Mouse (Mus musculus) thymus, postnatal 10 days (tissue): Measurements from ENCODE around the gene Nacc1.
"Not testable (repeated sequence)": the region's sequence is repeated elsewhere in the genome, so short reads cannot be mapped to it uniquely, and the experiment has no call there.

ENCODE experiments used
- DNase-seq, 2 experiments: peaks; one replicate each; pipeline ENCODE4 v3.0.0; 2021; ENCODE audit warnings: low spot score in 2 of 2

Nacc1 gene

DNA sequence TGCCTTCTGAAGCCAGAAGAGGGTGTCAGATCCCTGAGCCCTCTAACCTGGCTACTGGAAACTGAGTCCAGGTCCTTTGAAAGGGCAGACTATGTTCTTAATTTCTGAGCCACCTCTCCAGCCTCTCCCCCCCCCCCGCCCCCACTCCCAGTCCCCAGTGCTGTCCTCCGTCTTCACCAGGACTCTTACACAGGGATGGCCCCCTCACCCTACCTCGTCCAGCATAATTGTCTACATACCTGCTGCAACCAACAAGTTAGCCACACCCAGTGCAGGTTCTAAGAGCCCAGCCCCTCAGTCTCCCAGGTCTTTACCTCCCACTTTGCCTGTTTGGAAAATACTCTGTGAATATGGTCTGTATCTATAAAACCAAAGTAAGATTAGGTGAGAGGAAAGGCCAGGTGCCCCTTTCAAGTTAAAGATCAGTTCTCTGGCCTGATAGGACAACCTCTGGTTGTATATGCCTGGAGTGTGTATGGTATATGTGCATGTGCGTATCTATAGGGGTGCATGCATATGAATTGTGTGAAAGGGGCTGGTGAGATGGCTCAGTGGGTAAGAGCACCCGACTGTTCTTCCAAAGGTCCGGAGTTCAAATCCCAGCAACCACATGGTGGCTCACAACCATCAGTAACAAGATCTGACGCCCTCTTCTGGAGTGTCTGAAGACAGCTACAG is 46.9 kb downstream of the Nacc1 start:
- DNase-seq = no peak

DNA sequence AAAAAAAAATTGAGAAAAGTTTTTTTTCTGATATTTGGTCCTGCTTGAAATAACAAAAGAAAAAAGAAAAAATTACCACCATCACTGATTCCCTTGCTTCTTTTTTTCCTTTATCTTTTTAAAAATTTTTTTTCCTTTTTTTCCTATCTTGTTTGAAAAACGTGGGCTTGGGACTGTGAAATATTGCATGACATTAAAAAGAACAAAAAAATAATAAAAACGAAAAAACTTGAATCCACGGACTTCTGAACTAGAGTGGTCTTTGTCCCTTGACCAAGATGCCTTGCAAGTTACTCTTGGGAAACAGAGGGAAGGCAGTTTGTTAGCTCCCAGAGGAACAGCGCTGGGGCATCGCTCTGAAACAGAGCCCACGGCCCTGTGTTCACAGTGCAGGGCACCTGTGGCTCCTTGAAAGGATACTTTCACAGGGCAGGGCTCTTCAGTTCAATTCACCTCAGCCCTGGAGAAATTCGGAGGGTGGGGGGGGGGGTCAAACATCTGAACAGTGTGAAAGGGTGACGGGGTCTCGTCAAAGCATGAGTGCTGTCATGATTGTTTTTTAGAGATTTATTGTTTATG is 47.6 kb downstream of the Nacc1 start:
- no peak for DNase-seq

DNA sequence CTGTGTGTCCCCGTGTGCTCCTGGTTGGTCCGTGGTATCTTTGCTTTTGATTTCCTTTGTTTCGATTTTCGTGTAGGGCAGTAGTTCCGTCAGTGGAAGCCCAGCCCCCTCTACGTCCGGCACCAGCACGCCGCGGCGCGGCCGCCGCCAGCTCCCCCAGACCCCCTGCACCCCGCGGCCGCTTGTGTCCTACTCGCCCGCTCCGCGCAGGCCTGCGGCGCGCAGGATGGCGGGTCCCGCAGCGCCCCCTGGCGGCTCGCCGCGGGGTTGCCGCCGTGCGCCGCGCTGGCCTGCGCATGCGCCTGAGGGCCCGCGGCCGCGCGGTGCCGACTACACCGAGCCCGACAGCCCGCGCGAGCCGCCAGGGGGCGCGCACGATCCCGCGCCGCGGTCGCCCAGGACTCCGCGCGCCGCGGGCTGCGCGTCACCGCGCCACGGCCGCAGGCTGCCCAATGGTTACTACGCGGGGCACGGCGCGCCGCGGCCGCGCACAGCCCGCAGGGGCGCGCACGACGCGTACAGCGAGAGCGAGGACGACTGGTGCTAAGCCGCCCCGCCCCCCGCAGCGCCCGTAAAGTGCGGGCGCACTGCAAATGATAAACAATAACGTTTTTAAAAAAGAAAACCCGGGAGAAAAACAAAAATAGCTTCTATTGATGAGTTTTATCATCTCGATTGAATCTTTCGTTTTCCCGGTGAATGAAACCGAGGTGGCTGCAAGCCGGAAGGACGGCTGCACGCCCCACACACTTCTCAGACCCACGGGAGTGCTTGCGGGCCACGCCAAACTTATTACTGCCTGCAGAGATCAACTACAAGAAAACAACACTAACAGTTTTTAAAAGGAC is 48.3 kb downstream of the Nacc1 start:
- DNase-seq = peak; percentile 84 to 95

DNA sequence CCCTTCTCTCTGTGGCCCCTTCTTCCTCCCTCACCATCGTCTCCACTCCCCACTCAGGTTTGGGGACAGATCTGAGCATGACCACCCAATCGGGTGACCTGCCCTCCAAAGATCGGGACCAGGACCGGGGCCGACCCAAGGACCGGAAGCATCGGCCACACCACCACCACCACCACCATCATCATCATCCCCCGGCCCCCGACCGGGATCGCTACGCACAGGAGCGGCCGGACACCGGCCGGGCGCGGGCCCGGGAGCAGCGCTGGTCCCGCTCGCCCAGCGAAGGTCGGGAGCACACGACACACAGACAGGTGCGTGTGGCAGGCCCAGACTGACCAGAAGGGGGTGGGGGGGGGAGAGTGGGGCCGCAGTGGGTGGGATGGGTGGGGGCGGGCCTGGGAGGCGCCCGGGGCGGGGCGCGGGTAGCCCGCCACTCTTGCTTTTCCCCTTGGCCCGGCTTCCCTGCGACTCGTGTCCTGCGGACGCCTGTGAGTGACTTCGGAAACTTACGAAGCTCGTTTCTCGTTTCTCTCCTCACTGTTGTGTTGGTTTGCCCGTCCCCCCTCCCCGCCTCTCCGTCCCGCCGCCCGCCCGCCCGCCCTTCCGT is 49.0 kb downstream of the Nacc1 start:
- DNase-seq = peak; percentile 43 to 46

DNA sequence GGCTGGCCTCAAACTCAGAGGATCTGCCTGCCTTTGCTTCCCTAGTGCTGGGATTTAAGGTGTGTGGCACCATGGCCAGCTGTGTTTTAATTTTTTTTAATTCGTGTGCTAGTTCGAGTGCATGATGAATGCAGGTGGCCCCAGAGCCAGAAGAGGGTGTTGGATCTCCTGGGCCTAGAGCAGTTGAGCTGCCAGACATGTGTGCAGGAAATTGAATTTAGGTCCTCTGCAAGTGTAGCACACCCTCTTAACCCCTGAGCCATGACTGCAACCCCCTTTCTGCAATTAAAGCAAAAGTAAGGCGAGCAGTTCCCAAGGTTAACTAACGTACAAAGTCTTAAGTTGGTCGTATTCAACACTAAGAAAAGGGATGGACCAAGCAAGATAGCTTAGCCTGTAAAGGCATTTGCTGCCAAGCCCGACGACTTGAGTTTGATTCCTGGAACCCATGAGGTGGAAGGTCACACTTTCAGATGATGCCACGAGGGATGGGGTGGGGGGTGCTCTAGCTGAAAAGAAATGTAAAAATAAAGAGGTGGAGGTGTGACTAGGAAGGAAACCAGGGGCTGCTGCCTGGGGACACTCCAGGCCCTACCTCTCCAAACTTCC is 49.6 kb downstream of the Nacc1 start:
- DNase-seq = peak in 1 of 2 experiments; percentile 43

DNA sequence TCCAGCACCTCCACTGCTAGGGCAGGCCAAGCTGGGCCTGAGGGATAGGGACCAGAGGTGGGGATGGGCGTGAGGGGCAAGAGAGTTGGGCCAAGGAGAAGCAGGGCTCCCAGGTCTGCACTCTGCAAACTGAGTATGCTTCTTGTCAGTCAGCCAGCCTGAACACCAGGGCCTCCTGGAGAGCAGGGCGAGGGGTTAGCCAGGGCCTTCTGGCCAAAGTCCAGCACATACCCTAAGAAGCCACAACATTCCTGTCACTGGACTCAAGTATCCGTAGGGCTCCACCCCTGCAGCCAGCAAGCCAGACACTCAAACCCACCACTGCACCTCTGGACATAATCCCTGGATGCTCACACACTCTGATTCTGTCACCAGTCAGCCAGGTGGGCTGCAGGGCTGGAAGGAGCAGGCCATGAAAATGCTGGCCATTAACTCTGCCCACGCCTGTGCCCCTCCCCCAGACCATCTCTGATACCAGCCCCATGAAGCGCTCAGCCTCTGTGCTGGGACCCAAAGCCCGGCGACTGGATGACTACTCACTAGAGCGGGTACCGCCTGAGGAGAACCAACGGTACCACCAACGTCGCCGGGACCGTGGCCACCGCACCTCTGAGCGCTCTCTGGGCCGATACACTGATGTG is 51.5 kb downstream of the Nacc1 start:
- no peak for DNase-seq

DNA sequence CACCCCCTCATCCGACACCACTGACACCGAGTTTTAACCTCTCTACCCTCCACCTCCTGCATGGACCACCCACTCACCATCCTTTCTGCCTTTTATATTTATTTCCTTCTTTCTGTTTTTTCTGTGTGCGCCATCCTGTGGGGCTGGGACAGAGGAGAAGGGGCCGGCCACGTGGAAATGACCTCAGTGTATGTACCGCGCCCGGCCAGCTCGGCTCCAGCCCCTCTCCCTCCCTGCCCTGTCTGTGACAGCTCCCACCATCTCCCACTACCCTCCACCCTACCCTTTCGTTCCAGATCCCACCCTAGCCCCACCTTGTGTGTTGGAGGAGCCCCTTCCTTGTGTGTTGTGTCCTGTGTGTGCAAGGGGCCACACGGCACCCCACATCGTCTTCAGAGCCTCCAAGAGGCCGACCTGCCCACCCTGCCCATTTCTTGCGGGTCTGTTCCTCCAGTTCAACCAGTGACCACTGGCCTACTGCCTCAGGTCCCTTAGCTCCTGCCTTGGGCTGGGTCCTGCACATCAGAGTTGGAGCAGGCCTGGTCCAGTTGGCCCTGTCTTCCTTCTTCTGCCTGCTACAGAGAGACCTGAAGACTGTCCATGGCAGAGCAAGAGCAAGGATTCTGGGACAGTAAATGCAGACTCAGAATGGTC is 52.1 kb downstream of the Nacc1 start:
- no peak for DNase-seq

DNA sequence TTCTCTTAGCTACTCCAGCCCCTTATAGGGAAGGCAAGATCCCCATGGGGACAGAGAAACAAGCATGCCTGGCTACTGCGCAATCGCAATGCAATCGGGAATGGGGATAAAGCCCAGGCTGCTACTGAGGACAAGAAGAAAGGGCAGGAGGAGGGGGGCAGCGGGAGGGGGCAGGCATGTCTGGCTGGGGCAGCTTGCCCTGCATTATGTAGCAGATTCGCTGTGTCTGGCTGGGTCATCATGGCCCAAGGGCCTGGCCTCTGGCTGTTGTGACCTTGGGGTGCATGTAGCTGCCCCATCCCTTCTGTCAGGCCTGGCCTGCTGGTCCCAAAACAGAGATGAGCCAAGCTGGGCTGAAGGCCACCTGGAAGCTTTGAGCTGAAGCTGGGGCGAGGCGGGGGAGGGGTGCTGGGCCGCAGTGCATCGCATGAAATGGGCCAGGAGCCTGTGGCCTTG is 52.8 kb downstream of the Nacc1 start:
- no peak for DNase-seq

DNA sequence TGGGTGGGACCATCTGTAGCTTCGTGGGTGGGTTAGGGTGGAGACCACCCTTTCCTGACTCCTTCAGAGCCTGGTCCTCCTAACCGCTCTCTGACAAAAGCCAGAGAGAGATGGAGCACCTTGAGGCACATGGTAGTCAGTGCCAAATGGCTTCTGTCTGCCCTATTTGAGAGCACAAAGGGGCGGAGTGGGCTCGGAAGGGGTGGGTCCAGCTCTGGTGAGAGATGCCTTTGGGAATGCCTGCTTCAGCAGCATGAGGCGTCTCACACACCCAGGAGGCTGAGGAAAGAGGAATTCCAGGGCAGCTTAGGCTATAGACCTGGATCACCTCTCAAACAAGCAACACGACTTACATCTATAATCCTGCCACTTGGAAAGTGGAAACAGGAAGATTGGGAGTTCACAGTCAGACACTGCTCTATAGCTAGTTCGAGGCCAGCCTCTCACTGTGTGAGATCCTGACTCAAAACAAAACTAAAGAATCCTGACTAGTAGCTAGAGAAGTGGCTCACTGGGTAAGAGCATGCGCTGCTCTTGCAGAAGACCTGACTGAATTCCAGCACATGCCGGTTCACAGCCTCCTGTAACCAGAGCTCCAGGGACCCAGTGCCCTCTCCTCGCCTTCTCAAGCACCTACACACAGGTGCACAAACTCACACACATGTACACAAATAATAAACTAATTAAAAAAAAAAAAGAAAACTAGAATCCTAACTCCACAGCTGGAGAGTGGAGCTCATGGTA is 53.6 kb downstream of the Nacc1 start:
- DNase-seq = no peak

DNA sequence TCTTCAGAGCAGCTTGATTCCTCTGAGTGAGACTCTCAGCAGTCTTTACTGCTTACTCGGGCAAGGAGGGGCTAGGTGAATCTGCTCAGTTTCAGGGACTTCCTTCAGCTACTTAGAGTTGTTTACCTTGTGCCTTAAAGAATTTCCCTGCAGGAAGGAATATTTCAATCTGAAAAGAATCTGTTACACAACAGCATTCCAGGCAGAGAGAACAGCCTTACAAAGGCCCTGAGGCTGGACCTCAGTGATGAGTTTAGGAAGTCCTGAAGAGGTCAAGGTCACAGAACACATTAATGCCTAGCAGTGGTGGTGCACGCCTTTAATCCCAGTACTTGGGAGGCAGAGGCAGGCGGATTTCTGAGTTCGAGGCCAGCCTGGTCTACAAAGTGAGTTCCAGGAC is 55.8 kb downstream of the Nacc1 start:
- no peak for DNase-seq

DNA sequence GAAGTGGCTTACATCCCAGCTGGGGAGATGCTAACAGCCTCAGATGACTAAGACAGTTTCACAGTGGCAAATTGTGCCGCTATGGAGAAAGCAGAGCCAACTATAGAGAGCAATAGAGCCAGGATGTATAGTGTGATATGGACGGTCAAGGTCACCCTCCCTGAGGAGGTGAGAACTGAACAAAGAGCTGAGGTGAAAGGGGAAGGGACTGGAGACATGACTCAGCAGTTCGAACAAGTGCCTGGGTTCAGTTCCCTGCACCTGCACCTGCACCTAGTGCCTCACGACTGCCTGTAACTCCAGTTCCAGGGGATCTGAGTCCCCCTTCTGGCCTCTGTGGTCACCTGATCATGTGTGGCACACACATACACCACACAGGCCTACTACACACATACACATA is 57.5 kb downstream of the Nacc1 start:
- DNase-seq = no peak

DNA sequence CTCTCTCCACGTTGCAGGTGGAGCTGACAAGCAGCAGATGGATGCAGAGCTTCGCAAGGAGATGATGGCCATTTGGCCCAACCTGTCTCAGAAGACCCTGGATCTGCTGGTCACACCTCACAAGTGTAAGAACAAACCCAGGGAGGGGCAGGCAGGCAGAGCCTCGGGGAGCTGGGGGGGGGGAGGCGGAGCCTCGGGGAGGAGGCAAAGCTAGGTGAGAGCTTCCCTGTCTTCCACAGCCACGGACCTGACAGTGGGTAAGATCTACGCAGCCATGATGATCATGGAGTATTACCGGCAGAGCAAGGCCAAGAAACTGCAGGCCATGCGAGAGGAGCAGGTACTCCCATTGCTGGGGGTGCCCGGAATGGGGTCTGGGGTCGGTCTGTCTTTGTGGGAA is 58.1 kb downstream of the Nacc1 start:
- no peak for DNase-seq

DNA sequence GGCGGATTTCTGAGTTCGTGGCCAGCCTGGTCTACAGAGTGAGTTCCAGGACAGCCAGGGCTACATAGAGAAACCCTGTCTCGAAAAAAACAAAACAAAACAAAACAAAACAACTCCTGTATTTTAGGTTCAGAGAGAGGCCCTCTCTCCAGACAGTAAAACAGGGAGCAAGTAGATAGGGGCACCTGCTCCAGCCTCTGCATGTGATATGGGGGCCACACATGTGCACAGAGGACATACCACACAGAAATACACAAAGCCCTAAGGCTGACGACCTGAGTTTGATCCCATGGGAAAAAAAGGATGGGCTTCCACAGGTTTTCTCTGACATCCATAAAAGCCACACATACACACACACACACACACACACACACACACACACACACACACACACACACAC is 64.2 kb downstream of the Nacc1 start:
- DNase-seq = not testable (repeated sequence)

DNA sequence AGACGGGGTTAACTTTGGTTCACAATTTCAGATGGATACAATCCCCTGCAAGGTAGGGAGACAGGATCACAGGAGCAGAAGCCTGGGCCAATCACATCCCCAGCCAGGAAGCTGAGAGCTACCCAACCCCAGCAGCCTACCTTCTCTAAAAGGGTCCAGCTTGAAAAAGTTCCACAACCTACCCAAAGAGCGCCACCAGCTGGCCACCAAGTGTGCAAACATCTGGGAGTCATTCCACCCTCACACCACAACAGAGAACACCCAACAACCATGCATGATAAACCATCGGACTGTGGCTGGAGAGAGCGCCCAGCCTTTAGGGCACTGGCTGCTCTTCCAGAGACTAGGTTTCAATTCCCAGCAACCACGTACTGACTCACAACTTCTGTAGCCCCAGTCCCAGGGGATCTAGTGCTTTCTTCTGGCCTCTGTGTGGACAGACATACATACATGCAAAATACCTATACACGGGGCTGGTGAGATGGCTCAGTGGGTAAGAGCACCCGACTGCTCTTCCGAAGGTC is 66.5 kb downstream of the Nacc1 start:
- no peak for DNase-seq
